Mouse (Mus musculus) cerebellum, adult 2 months (tissue): ENCODE data around the gene Ccpg1.

Source experiments
- CTCF ChIP-seq: fragments of 200-500 bp; IDR thresholded peaks from 2 replicates; pipeline ENCODE4 v1.5.1; 2011; ENCODE audit warnings: low read depth, mild to moderate bottlenecking, control low read depth, low read length, moderate library complexity, borderline replicate concordance; ENCODE audit not compliant: insufficient read depth
- POLR2A ChIP-seq: fragments of 200-500 bp; IDR thresholded peaks from 2 replicates; pipeline ENCODE4 v1.6.1; 2011; ENCODE audit warnings: low read length, control low read depth, borderline replicate concordance; ENCODE audit not compliant: insufficient read depth

GRCm38 (mm10) chr9:73039222-73039945, 54.2 kb downstream of the Ccpg1 start:
- TF ChIP-seq POLR2A (peak; percentile 20; the same call in 1 of the 2 replicates), CTCF (no peak)
